Mouse (Mus musculus): ENCODE results near the gene Ppp1r1b.

DNA sequence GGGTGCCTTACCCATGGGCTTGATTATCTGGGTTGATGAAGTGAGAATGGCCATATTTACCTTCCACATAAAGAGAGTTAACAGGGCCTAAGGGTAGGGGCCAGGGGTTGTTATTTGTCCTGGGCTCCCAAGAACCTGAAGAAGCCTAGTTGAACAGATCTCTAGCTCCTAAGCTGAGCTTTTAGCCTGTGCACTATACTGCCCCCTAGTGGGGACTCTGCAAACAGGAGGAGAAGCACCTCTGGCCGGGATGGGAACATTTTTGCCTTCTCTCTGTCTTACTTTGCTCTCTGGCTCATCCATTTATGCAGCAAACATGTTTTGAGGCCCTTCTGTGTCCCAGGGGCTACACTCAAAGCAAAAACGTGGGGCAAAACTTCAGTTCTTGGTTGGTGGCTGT is 24.2 kb downstream of the Ppp1r1b start:
- TF ChIP-seq TAL1 (IDR thresholded peaks at IDR 0.05; ENCODE audit: low read length) (no peak), GATA1 (IDR thresholded peaks at IDR 0.05; ENCODE audit: low read length) (no peak)

All from erythroblast, embryonic 14.5 days (primary cell).